Mouse (Mus musculus): ENCODE measurements around the gene Gm10447.

DNA sequence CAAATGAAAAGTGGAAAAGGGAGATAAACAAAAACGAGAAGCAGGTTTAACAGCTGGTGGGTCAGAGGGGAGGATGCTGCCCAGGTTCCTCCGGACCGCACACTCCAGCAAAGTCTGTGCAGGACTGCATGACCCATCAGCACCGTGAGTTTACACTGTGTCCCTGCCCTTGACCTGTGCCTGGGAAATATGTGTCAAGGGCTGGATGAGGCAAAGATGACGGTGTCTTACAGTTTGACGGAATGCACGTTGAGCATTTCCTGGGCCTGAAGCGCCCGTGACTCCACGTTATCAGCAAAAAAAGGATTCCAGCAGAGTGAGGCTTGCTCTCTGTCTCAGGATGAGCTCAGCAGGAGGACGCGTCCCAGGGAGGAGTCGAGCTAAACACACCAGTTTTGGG lies 11.3 kb downstream of the Gm10447 start:
- TF ChIP-seq POLR2A (IDR thresholded peaks at IDR 0.05; ENCODE audit: low read depth, low read length) (no peak), CTCF (IDR thresholded peaks at IDR 0.05; ENCODE audit: borderline replicate concordance, insufficient read depth, low read length) (no peak)
